13 mouse cellular contexts compared by ENCODE assay signal in the genomic region with DNA sequence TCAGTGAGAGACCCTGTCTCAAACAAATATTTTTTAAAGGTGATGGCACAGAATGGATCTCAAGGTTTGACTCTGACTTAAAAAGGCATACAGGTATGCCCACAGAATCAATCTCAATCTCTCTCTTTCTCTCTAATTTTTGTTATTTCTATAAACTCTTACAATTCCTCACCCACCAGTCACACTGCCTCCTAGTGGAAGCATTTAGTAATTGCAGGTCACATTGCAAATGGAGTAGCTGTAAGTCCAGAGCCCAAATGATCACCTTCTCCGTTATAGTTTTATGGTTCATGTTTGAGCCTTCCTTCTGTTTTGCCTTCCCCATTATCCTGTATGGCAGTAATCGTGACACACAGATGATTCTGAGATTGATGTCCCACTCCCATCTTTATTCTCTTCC.
DNase-seq lines count a peak whose midpoint lies in the region; ATAC-seq and TF ChIP-seq lines count a peak whose summit lies in the region.
"Had no signal": no experiment of that assay in that cellular context is flagged by ENCODE, and none has a peak within 500 bp of the region (broad histone marks: within the 10 kb centered on the region; RNA-seq: fewer than 3 reads in every experiment).

No protein-coding gene starts in this region.

- no peaks in the 10 kb centered on the region for H3K79me2 ChIP-seq in CH12.LX (replicated peaks; ENCODE audit: control insufficient read depth, extremely low read depth, insufficient read depth, poor library complexity, severe bottlenecking)

- ATAC-seq in kidney, postnatal 0 days (replicated peaks; ENCODE audit: low FRiP score, low read depth), result no peak
- no peak for ATAC-seq in Patski
- ATAC-seq: midbrain, embryonic 13.5 days had no signal

- POLR2A ChIA-PET in Patski (lab: Charles Lee), result no interaction called here

- H3K27ac ChIP-seq in kidney, postnatal 0 days, result no peak overlapping the region
- H3K27ac ChIP-seq in CH12.LX (ENCODE audit: insufficient read depth, low read depth), result no peak overlapping the region
- H3K27ac ChIP-seq: midbrain, embryonic 13.5 days; neural tube, embryonic 12.5 days had no signal

- TF ChIP-seq POLR2A in CH12.LX (IDR thresholded peaks at IDR 0.05; ENCODE audit: low read depth, low read length), result no peak

- H3K9me3 ChIP-seq in kidney, postnatal 0 days (replicated peaks; ENCODE audit: low read length), result no peaks in the 10 kb centered on the region
- H3K9me3 ChIP-seq in CH12.LX (replicated peaks; ENCODE audit: low read length), result peaks cover 7% of the 10 kb centered on the region
- H3K9me3 ChIP-seq: midbrain, embryonic 13.5 days; neural tube, embryonic 12.5 days had no signal

- peak; percentile 52 for TF ChIP-seq CTCF in kidney, postnatal 0 days (IDR thresholded peaks at IDR 0.05; ENCODE audit: low read depth)
- TF ChIP-seq CTCF in CH12.LX (conservative IDR thresholded peaks at IDR 0.05 in 1 of 2, IDR thresholded peaks at IDR 0.05 in 1 of 2; ENCODE audit: low read depth in 2 of 2, low read length in 2 of 2) (peak; percentile 50 to 64), Patski (IDR thresholded peaks at IDR 0.05) (peak; percentile 49)

- no peaks in the 10 kb centered on the region for H3K36me3 ChIP-seq in kidney, postnatal 0 days (ENCODE audit: insufficient read depth, low read length)
- H3K36me3 ChIP-seq in CH12.LX (replicated peaks in 1 of 2; ENCODE audit: control insufficient read depth in 1 of 2, insufficient read depth in 1 of 2, low read length in 1 of 2), result no peaks in the 10 kb centered on the region
- H3K36me3 ChIP-seq: midbrain, embryonic 13.5 days; neural tube, embryonic 12.5 days had no signal

- dilution Hi-C loops in CH12.LX (cut with MboI; ENCODE audit: extremely low pct_ligation_motif_present, extremely low pct_unique_long_range_greater_than_20kb, low sequenced_read_pairs), result no loop called here

- H3K27me3 ChIP-seq in kidney, postnatal 0 days (ENCODE audit: insufficient read depth, low read length), result no peaks in the 10 kb centered on the region
- H3K27me3 ChIP-seq in CH12.LX (replicated peaks), result no peaks in the 10 kb centered on the region
- no peaks in the 10 kb centered on the region for H3K27me3 ChIP-seq in Patski

- CTCF ChIA-PET in Patski (lab: Charles Lee), result interaction anchor here (0.9 kb wide), 1 partner anchor 282 kb away, joined by 4 read pairs; no protein-coding TSS in a partner anchor

- no peak overlapping the region for H3K4me3 ChIP-seq in kidney, postnatal 0 days (replicated peaks; ENCODE audit: low read depth, low read length)
- H3K4me3 ChIP-seq in CH12.LX (replicated peaks in 1 of 3; ENCODE audit: low read depth in 2 of 3, low read length in 2 of 3, poor library complexity in 1 of 3), result no peak overlapping the region
- H3K4me3 ChIP-seq: midbrain, embryonic 13.5 days; neural tube, embryonic 12.5 days had no signal

- in situ Hi-C loops in CH12.LX (cut with MboI; ENCODE audit: low pct_ligation_motif_present, low pct_unique_long_range_greater_than_20kb, low sequenced_read_pairs) (no loop called here), Patski (cut with MboI; ENCODE audit: low pct_unique_long_range_greater_than_20kb) (loop anchor here (5.0 kb wide), 1 partner anchor 546 kb away; no protein-coding TSS in a partner anchor)

- no peak for DNase-seq in kidney, postnatal 0 days (ENCODE audit: low spot score)
- DNase-seq in kidney, postnatal 4 days, result no peak
- DNase-seq in CH12.LX (ENCODE audit: extremely low read depth), result no peak
- DNase-seq in Patski (ENCODE audit: low read depth, low spot score), result no peak
- DNase-seq in naive thymus-derived CD4-positive, alpha-beta T cell, adult 2 months (ENCODE audit: low read depth), result peak; percentile 19
- no peak for DNase-seq in retina, embryonic 14.5 days (ENCODE audit: low spot score)
- no peak for DNase-seq in spleen, postnatal 10 days (ENCODE audit: low spot score in 2 of 2)
- DNase-seq: cerebellum, adult 9-10 months; kidney, adult 11 months; lung, postnatal 14 days; thymus, postnatal 36 days had no signal

- TF ChIP-seq EP300 in CH12.LX (IDR thresholded peaks at IDR 0.05; ENCODE audit: low read length), result no peak

- H3K4me2 ChIP-seq in kidney, postnatal 0 days (ENCODE audit: low read length), result no peak overlapping the region
- H3K4me2 ChIP-seq in CH12.LX (ENCODE audit: insufficient read depth, low read depth, poor library complexity, severe bottlenecking), result no peak overlapping the region
- H3K4me2 ChIP-seq: midbrain, embryonic 13.5 days; neural tube, embryonic 12.5 days had no signal

- H3K9ac ChIP-seq in kidney, postnatal 0 days (ENCODE audit: low read depth, low read length), result no peak overlapping the region
- no peak overlapping the region for H3K9ac ChIP-seq in CH12.LX (ENCODE audit: insufficient read depth, low read depth)
- H3K9ac ChIP-seq: midbrain, embryonic 13.5 days; neural tube, embryonic 12.5 days had no signal

- H3K4me1 ChIP-seq in kidney, postnatal 0 days (replicated peaks; ENCODE audit: insufficient read depth, low read length), result no peaks in the 10 kb centered on the region
- H3K4me1 ChIP-seq in CH12.LX (ENCODE audit: control insufficient read depth in 1 of 2, insufficient read depth in 2 of 2), result peaks cover 0 to 14% of the 10 kb centered on the region in 2 experiments; a peak in 3 of 4 replicates

- TF ChIP-seq RAD21 in CH12.LX (IDR thresholded peaks at IDR 0.05; ENCODE audit: low read depth, low read length), result no peak; the same call in 1 of the 2 replicates

- WGBS in kidney, postnatal 0 days, result 89% methylated on average over 2 of the region's 2 CpGs

TF ChIP-seq in CH12.LX, 34 proteins besides CTCF, POLR2A, EP300 and RAD21:
- TF ChIP-seq ZMIZ1 (IDR thresholded peaks at IDR 0.05; ENCODE audit: low read depth, low read length) (no peak), MAX (IDR thresholded peaks at IDR 0.05; ENCODE audit: low read length) (no peak), SMC3 (IDR thresholded peaks at IDR 0.05; ENCODE audit: low read depth, low read length) (peak; percentile 14; the same call in 1 of the 2 replicates), ZNF384 (IDR thresholded peaks at IDR 0.05; ENCODE audit: low read depth, low read length) (no peak), HCFC1 (IDR thresholded peaks at IDR 0.05; ENCODE audit: low read depth, low read length) (no peak), USF2 (conservative IDR thresholded peaks at IDR 0.05; ENCODE audit: low read depth, low read length) (no peak), MYC (IDR thresholded peaks at IDR 0.05; ENCODE audit: low read depth, low read length) (no peak), SIN3A (IDR thresholded peaks at IDR 0.05; ENCODE audit: low read length) (no peak), TBP (conservative IDR thresholded peaks at IDR 0.05; ENCODE audit: low read depth, low read length) (no peak)
